Mouse (Mus musculus) heart, postnatal 14 days (tissue): ENCODE data around the gene Prcp. TPM values are rescaled to one million over a fixed set of nuclear protein-coding genes. Genes with fewer than 3 reads are reported as not detected.

Experiments used
- DNase-seq, 2 experiments: peaks; one replicate each; pipeline ENCODE4 v3.0.0; 2021 to 2022
- intact Hi-C: fragments of 180-260 bp; cut with DNase I; formaldehyde crosslinking; loops from one replicate; pipeline ENCODE4 v1.15.1; 2025
- long read RNA-seq, 2 experiments: library from polyadenylated mRNA; stranded (forward); transcript quantifications; one replicate each; pipeline ENCODE4 v2.0.0; 2021
- total RNA-seq, 2 experiments: library from RNA; stranded (reverse); gene quantifications; 2 replicates each; pipeline ENCODE4 v1.2.3; 2021

Prcp gene
- 10 to 100 TPM; 36.6 to 39.2 TPM for total RNA-seq
- long read RNA-seq, experiment 1, transcript Prcp-201 (9 exons, 2,967 nt) = major isoform, 29 of 36 reads
- long read RNA-seq, experiment 1, partial matches to known transcripts = 6 of 36 reads
- long read RNA-seq, experiment 1, other reads (novel, unspliced or antisense) = 1 of 36 reads
- long read RNA-seq, experiment 2, transcript Prcp-201 (9 exons, 2,967 nt) = major isoform, 37 of 40 reads
- long read RNA-seq, experiment 2, partial matches to known transcripts = 3 of 40 reads
- long read RNA-seq, experiment 2, other reads (novel, unspliced or antisense) = 0 of 40 reads

DNA sequence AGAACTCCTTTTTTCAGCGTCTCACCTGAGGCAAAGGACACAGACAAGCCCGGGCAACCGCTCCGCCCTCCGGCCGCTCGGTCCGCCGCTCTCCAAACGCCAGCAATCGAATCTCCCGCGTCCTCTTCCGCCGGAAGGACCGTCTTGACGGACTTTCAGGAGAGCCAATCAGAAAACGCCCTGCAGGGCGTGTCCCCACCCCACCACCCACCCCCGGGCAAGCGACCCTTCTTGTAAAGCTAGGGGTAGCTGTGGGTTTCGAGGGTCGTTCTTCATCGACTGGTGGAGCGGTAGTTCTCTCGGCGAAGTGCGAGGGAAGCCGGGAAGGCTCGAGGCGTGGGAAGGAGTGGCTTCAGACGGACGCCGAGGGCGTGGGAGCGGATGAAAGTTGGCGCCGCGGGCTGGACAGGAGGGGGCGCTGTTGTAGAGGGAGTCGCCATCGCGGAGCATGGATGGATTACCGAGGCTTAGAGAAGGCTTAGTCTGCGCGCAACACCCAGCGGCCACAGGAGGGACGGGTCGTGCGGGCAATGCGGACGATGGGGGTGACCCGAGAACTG lies at the start of gene Prcp, which contains the start of gene Ddias:
Prcp (plus strand) TSS at position 355 of the 560 bp plus-strand sequence.
Ddias (minus strand) TSS at position 132 of the 560 bp plus-strand sequence.
- DNase-seq = peak; percentile 95 to 97
- intact Hi-C loops = loop anchor here (5.0 kb wide), 5 partner anchors 33 to 312 kb away; partner anchors contain the start of gene Ccdc90b

DNA sequence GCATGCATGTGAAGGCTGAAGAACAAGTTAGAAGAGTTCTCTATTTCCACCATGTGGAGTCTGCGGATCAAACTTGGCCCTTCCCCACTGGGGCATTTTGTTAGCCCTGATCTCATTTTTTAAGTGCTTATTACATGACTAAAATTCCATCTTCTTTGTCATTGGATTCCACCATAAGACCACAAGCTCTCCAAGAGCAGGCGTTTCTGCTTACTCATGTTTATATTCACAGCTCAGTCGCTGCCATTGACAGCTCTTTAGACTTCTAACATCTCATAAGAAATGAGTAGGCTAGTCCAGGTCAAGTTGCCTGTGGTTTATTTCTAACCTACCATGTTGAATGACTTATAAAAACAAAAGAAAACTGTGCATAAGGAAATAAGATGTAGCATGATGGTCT lies 48.0 kb upstream of the Prcp start:
- no peak for DNase-seq
- intact Hi-C loops = loop anchor here (10.0 kb wide), 1 partner anchor 91 kb away; no protein-coding TSS in a partner anchor

DNA sequence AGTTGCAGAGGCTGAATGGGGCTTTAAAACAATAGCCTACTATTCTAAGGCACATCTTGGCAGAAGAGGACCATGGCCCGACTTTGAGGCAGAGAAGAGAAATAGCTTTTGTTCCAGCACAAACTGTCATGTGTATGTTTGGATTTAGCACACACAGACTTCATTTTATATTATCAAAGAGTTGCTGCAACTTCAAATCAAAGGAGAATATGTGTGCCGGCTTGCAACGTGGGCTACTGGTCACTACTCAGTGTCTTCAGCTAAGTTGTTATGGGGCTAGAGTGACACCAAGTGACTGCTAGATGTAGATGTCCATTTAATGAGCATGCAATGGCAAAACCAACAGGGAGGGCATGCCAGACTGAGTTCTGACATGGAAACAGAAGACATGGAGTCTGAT lies 46.3 kb upstream of the Prcp start:
- peak; percentile 10 to 49 for DNase-seq
- intact Hi-C loops = loop anchor here (2.0 to 10.0 kb wide), 2 partner anchors 93 to 191 kb away; partner anchors contain the start of gene Ankrd42

DNA sequence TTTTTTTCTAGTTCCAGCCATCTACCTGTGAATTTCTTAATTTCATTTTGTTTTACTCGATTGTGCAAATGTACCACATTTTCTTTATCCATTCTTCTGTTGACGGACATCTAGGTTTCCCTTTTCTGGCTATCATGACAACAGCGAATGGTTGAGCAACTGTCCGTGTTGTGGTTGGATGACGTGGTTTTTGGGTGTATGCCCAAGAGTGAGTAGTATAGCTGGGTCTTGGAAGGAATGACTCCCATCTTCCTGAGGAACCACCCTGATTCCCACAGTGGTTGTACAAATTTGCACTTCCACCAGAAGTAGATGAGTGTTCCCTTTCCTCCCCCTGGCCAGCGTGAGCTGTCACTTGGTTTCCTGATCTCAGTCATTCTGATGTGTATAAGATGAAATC lies 41.9 kb upstream of the Prcp start:
- DNase-seq = no peak
- intact Hi-C loops = loop anchor here (10.0 kb wide), 1 partner anchor 268 kb away; the partner anchor contains the start of gene Ccdc90b

DNA sequence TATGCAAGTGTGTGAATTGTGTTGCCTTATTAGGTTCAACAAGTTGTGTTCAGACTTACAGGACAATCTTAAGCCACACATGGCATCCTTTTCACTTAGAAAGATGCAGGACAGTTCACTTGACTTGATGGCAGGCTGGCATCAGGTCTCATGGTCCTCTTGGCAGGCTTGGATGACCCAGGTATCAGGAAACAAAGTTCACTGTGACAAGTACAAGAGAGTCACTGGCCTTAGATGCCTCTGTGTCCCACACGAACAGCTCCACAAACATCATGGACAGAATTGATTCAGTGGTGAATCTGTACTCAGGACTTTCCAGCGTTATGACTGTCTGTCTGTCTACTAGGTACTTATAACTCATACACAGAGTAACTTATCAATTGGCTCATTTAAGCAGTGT lies 39.9 kb upstream of the Prcp start:
- intact Hi-C loops = loop anchor here (10.0 kb wide), 1 partner anchor 270 kb away; the partner anchor contains the start of gene Ccdc90b
- no peak for DNase-seq

DNA sequence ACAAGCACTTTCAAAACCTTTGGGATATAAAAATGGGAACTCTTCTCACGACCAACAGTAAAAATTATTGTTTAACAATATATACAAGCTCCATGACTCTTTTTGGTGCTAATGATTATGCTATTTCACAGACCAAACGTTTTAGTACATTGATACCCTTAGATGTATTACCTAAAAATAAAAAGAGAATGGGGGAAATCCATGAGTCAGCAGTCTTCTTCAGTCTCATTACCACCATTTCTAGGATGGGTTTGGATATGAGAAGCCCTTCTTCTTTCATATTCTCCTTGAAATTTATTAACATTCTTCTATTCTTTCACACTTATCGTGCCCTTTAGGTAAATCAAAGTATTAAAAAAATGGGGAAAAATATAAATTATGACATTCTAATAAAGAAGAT lies 37.8 kb upstream of the Prcp start:
- DNase-seq = no peak
- intact Hi-C loops = loop anchor here (10.0 kb wide), 1 partner anchor 272 kb away; the partner anchor contains the start of gene Ccdc90b

DNA sequence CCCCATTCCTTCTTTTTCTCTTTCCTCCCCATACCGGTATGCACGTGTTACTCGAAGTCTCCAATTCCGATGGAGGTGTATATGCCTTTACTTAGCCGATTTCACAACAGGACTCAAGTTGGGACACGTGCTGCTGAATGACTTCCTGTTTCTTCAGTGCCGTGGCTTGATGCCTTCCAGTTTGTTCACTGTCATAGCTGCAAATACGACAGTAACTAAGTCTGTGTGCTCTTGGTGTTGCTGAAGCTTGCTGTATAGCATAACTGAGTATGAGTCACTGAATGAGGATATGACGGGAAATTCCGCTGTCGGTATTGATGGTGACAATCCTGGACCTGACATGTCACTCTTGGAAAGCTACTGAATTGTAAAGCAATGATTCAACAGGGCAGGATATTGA lies 37.0 kb upstream of the Prcp start:
- intact Hi-C loops = loop anchor here (10.0 kb wide), 1 partner anchor 272 kb away; the partner anchor contains the start of gene Ccdc90b
- DNase-seq = no peak

DNA sequence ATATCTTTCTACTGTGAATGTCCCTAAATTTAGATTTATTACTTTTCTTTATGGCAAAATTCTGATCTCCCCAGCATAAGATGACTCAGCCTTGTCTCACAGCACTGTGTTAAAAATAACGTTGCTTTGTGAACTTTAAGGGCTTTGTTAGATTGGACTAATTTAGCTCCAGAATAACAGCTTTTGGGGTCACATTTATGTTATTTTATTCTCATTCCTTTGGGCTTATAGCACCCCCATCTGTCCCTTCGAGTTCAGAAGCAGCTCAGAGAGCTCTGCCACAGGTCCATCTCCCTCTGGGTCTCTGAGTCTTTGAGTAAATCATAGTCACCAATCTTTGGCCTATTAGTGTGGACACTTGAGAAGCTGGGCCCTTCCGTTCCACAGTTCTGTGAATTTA lies 36.4 kb upstream of the Prcp start:
- no peak for DNase-seq
- intact Hi-C loops = loop anchor here (10.0 kb wide), 1 partner anchor 273 kb away; the partner anchor contains the start of gene Ccdc90b

DNA sequence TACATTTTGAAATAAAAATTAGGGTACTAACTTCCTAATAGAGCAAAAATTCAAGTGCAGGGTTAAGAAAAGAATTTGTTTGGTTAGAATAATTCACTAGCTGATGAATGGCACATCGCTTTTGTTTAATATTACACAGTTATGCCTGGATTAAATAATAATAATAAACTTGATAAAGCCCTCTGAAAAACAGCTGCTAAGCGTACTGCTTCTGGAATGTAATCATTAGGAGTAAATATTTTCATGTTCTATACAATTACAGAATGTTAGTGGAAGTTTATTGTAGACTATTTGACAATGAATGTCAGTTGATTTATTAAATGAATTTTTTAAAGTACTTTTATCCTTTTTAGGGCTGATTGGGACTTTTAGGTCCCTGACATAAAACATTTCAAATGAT lies 32.0 kb upstream of the Prcp start:
- no peak for DNase-seq
- intact Hi-C loops = no loop called here

DNA sequence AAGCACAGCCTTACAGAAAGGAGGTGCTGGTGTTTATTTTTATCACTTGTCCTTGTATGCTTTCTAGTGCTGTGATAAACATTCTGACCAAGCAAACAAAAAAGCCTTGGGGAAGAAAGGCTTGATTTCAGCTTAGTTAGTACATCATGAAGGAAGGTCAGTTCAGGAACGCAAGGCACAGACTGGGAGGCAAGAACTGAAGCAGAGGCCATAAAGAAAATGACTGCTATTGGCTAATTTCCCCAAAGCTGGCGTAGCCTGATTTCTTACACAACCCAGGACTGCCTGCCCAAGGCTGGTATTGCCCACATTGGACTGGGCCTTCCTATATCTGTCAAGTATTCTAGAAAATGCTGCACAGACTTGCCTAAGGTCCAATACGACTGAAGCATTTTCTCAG lies 26.0 kb upstream of the Prcp start:
- DNase-seq = no peak
- intact Hi-C loops = no loop called here

DNA sequence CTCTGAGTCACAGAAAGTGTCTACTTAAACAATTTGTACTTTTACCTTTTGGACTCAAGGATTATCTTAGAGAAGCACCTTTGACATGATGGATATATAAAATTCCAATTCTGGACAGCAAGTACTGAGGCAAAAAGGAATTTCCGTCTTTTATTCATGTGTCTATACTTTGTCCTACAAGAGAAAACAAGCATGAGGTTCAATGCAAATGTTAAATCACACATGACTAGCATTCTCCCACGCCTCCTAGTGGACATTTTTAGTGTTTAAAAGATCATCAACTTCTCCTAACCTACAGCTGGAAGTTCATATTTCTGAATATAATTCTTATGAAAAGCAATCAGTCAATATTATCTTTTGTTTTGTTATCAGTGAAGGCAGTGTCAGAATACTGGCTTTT lies 7.7 kb upstream of the Prcp start:
- intact Hi-C loops = loop anchor here (2.0 kb wide), 1 partner anchor 764 kb away; no protein-coding TSS in a partner anchor
- DNase-seq = no peak

DNA sequence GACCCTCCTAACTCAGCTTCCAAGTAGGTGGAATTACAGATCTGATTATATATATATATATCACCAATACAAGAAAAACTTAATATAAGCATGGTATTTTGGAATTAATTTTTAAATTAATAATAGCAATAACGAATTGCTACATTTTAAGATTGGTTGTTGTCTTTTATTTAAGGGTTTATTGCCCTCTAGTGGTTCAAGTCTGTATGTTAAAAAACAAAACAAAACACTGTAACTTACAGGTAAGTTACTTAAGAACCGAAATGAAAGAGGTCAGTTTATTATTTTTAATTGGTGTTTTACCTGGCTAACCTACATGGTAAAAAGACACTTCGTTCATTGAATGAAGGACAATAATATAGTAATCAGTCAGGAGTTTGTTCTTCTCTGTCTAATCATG lies 4.1 kb upstream of the Prcp start:
- intact Hi-C loops = loop anchor here (5.0 kb wide), 5 partner anchors 37 to 308 kb away; partner anchors contain the start of gene Ccdc90b
- DNase-seq = no peak

DNA sequence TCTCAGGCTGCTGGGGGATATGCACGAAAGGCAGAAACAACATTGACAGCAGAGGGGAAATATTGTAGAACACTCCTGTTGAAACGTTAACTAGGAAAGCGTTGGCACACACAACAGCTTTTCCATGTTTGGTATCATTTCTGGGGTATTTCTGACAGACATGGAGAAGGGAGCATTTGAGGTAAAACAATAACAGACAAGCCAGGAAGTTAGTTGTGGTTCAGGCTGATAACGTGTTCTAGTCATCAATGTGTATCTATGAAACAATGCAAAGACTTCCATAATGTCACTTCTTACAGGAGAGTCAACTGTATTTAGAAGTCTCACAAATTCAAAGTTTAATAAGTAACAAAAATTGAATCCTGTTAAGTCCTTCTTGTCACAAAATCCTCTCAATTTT lies 2.7 kb upstream of the Prcp start:
- DNase-seq = no peak
- intact Hi-C loops = loop anchor here (5.0 kb wide), 5 partner anchors 36 to 309 kb away; partner anchors contain the start of gene Ccdc90b

DNA sequence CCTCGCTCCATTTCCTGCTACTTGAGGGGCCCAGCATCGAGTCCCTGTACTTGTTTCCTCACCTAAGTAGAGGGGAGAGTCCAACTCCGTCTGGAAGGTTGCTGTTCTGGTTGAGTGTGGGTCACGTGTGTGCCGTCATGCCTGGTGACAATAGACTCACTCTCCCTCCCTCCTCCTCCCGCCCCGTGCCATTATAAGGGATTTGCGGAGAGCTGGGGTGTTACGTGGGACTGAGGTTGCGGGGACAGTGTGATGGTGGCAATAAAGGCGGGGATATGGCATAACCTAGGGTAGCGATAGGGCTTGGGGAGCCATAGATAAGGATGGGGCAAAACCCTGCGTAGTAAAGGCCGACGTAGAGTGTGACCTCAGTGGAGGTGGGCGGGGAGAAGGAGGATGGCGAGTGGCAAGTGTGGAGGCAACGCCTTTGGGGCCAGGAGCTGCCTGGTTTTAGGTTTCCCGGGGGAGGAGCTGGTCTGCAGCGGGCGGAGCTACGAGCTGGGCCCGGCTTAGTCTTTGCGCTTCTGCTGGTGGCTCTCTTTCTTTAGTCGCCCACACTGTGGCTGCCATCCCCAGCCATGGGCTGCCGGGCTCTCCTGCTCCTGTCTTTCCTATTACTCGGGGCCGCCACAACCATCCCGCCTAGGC lies 615 bp downstream of the Prcp start:
- DNase-seq = peak; percentile 85 to 86

DNA sequence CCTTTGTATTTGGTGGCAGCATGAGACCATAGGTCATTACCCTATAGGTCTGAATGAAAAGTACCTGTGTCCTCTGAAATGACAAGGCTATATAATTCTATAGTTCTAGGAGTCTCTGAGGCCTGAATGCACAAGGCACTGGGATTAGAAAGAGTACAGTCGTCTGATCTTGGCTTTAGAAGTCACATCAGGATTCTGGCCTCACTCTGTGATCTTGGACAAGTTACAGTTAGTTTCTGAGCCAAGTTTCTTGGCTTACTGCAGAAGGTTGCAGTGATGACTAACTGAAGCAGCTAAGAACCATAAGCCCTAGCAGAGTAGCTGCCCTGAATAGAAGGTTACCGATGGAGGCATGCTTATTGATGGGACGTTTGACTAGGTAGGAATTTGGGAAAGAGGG lies 1.8 kb downstream of the Prcp start:
- intact Hi-C loops = loop anchor here (1.0 kb wide), 1 partner anchor 18 kb away; no protein-coding TSS in a partner anchor
- DNase-seq = peak in 1 of 2 experiments; percentile 32

More for the DNA sequence above, 615 bp downstream of the Prcp start:
- intact Hi-C loops = loop anchor here (5.0 kb wide), 5 partner anchors 32 to 313 kb away; partner anchors contain the start of gene Ccdc90b

DNA sequence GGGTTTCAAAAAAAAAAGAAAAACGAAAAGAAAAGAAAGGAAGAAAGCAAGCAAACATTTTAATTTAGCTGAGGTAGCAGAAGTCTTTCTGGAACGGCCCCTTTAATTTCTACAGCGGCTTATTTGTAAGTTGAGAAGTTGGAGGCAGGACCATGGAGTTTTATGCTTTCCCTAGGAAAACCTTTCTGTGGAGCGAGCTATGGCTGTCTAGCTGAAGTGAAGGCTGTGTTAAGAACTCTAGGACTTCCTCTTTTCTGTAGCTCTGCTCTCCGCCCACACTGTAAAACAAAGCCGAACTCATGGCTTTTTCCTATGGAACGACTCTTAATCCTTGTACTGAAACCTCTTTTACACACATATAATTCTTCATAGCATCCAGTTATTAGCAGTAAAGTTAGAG lies 2.3 kb downstream of the Prcp start:
- intact Hi-C loops = loop anchor here (1.0 kb wide), 1 partner anchor 18 kb away; no protein-coding TSS in a partner anchor

DNA sequence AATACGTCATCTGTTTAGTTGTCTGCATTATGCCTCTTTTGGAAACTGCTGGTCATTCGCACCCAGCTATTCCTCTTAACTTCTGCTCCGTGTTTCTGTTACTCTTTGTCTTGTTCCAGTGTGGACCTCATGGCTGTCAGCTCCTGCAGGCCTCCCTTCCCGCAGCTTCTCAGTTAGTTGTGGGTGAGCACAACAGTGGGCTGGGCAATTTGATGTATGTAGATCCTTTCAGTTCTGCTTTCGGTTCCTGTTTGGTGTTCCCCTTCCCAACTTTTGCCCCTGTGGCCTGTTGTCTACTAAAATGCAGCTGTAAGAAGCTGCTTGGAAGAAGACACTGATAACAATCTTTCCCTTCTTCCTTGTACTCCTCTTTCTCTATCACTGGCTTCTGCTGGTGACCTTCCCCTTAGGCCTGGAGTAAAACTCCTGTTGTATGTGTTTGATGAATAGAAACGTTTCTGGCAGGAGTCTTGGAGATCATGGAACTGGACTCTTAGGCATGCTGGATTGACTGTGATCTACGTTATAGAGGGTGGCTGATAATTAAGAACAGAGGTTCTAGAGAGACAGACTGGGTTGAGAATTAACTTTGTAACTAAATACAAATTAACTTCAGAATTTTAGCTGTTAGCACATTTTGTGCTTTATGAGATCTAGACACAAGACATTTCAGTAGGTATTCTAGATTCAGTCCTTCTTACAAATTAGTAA lies 4.5 kb downstream of the Prcp start:
- intact Hi-C loops = no loop called here

More for the DNA sequence above, 2.3 kb downstream of the Prcp start:
- DNase-seq = no peak

DNA sequence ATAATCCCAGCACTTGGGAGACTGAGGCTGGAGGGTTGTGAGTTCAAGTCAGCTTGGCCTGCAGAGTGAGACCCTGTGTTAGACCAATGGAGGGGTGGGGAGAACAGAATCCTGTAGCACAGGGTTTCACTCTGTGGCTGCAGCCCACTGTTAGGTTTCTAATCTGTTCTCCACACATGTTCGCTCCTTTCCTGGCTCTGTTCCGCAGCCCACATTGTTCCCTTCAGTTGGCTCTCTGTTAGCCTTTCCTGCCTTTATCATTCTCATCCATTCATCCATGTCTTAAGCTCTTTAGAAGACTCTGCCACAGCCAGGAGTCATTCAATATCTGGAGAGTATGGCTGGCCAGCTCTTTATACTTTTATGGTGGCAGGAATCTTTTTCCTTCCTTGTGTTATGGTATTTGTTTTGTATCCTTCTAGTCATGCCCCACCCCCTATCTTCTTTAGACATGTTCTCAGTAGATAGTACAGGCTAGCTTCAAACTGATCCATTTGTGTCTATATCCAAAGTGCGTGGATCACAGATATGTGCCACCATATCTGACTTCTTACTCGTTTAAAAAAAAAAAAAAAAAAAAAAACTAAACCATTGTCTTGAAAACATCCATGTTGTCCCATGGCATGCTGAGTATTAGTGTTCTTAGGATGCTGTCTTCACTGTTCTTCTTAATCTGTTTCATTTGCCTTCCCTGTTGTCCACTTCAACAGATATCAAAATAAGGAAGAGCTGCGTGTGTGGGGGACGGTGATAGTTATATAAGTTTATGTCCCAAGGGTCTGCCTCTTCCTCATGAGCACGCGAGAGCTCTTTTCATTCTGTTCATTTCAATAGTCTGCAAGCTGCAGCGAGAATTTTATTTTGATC lies 9.8 kb downstream of the Prcp start:
- DNase-seq = no peak
- intact Hi-C loops = no loop called here

More for the DNA sequence above, 4.5 kb downstream of the Prcp start:
- no peak for DNase-seq
